9 mouse cellular contexts compared by ENCODE assay signal in the genomic region with DNA sequence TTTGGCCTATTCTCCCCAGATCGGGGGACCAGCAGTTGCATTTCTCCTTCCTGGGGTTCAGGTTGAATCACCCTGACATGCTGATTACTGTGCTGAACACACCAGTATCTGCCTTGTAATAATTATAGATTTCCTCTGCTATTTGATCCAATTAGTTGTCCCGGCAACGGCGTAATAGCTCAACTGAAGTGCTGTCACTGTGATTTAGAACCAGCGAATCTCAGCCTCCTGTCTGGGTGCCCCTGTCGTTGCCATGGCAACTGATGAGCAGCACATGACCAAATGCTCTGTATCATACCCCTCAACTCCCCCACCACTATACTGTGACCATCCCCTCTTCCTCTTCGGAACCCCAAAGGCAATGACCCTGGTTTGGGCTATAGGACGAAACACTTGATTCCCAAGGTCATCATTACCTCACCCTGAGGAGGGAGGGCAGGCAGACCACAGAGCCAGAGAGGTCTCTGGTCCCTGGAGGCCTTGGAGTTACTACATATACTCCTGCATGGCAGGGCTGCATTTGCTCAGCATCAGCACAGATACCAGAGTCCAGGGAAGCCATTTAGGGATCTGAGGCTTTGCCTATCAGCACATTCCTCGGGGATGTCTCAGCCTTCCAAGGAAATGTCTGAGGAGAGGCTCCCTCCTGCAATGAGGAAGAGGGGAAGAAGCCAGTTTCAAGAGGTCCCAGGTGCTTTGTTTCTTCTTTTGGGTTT. TPM values are rescaled to one million over a fixed set of nuclear protein-coding genes. Genes with fewer than 3 reads are reported as not detected.
A peak's percentile ranks its signal among the peaks of the same experiment; 100 is the strongest.
DNase-seq lines count a peak whose midpoint lies in the region; ATAC-seq and TF ChIP-seq lines count a peak whose summit lies in the region.
"Had no signal": no experiment of that assay in that cellular context is flagged by ENCODE, and none has a peak within 500 bp of the region (broad histone marks: within the 10 kb centered on the region; RNA-seq: fewer than 3 reads in every experiment).

No protein-coding gene starts in this region.

- H3K27me3 ChIP-seq in kidney, embryonic 14.5 days (ENCODE audit: control insufficient read depth, insufficient read depth, low read length), result no peaks in the 10 kb centered on the region
- no peaks in the 10 kb centered on the region for H3K27me3 ChIP-seq in hindbrain, embryonic 15.5 days
- no peaks in the 10 kb centered on the region for H3K27me3 ChIP-seq in stomach, embryonic 16.5 days (ENCODE audit: control insufficient read depth, insufficient read depth, low read length)
- H3K27me3 ChIP-seq in liver, embryonic 12.5 days (replicated peaks), result no peaks in the 10 kb centered on the region
- H3K27me3 ChIP-seq in thymus, adult 2 months (ENCODE audit: control insufficient read depth, insufficient read depth, low read length), result no peaks in the 10 kb centered on the region

- H3K36me3 ChIP-seq in kidney, embryonic 14.5 days (ENCODE audit: control insufficient read depth, insufficient read depth, low read length), result no peaks in the 10 kb centered on the region
- H3K36me3 ChIP-seq in hindbrain, embryonic 15.5 days, result no peaks in the 10 kb centered on the region
- H3K36me3 ChIP-seq in stomach, embryonic 16.5 days (ENCODE audit: control insufficient read depth, insufficient read depth, low read length), result no peaks in the 10 kb centered on the region
- no peaks in the 10 kb centered on the region for H3K36me3 ChIP-seq in liver, embryonic 12.5 days
- H3K36me3 ChIP-seq in thymus, adult 2 months (ENCODE audit: control insufficient read depth, insufficient read depth, low read length), result no peaks in the 10 kb centered on the region

- no peak for DNase-seq in kidney, postnatal 25 days
- DNase-seq in mesoderm, embryonic 11.5 days (ENCODE audit: low read depth, low spot score), result peak; percentile 92
- no peak for DNase-seq in thymus, adult 2 months
- no peak for DNase-seq in heart, postnatal 14 days

- no peaks in the 10 kb centered on the region for H3K9me3 ChIP-seq in kidney, embryonic 14.5 days (ENCODE audit: control insufficient read depth, low read length)
- no peaks in the 10 kb centered on the region for H3K9me3 ChIP-seq in hindbrain, embryonic 15.5 days
- no peaks in the 10 kb centered on the region for H3K9me3 ChIP-seq in stomach, embryonic 16.5 days (replicated peaks; ENCODE audit: control insufficient read depth, low read length)
- no peaks in the 10 kb centered on the region for H3K9me3 ChIP-seq in liver, embryonic 12.5 days (replicated peaks)

- no peak overlapping the region for H3K4me3 ChIP-seq in kidney, embryonic 14.5 days (ENCODE audit: low read length)
- no peak overlapping the region for H3K4me3 ChIP-seq in hindbrain, embryonic 15.5 days
- no peak overlapping the region for H3K4me3 ChIP-seq in stomach, embryonic 16.5 days (replicated peaks; ENCODE audit: low read length)
- H3K4me3 ChIP-seq in liver, embryonic 12.5 days, result no peak overlapping the region
- no peak overlapping the region for H3K4me3 ChIP-seq in thymus, adult 2 months (ENCODE audit: control insufficient read depth, insufficient read depth, low read length)

- intact Hi-C loops in heart, postnatal 14 days (cut with DNase I), result no loop called here

- no peak for TF ChIP-seq CTCF in thymus, adult 2 months (IDR thresholded peaks at IDR 0.05; ENCODE audit: borderline replicate concordance, control insufficient read depth, extremely low read depth, insufficient read depth, low read length, poor library complexity)

- no peak overlapping the region for H3K4me2 ChIP-seq in kidney, embryonic 14.5 days (replicated peaks; ENCODE audit: low read depth, low read length)
- H3K4me2 ChIP-seq in hindbrain, embryonic 15.5 days, result peak overlapping the region; percentile 28
- no peak overlapping the region for H3K4me2 ChIP-seq in stomach, embryonic 16.5 days (ENCODE audit: low read depth, low read length)
- no peak overlapping the region for H3K4me2 ChIP-seq in liver, embryonic 12.5 days

- 29% methylated on average over 9 of the region's 9 CpGs for WGBS in kidney, embryonic 14.5 days
- 15% methylated on average over 9 of the region's 9 CpGs for WGBS in hindbrain, embryonic 15.5 days
- 54% methylated on average over 9 of the region's 9 CpGs for WGBS in stomach, embryonic 16.5 days
- WGBS in liver, embryonic 12.5 days (ENCODE audit: insufficient replicate concordance), result 59% methylated on average over 9 of the region's 9 CpGs
- WGBS in thymus, adult 2 months, result 76% methylated on average over 9 of the region's 9 CpGs

- H3K9ac ChIP-seq in kidney, embryonic 14.5 days (ENCODE audit: low read depth, low read length), result no peak overlapping the region
- H3K9ac ChIP-seq in hindbrain, embryonic 15.5 days, result no peak overlapping the region
- no peak overlapping the region for H3K9ac ChIP-seq in stomach, embryonic 16.5 days (ENCODE audit: low read length)
- no peak overlapping the region for H3K9ac ChIP-seq in liver, embryonic 12.5 days

- no peak for TF ChIP-seq POLR2A in thymus, adult 2 months (IDR thresholded peaks at IDR 0.05; ENCODE audit: control insufficient read depth, extremely low read depth, insufficient read depth, low read length, poor library complexity)

- peaks cover 6% of the 10 kb centered on the region; the same call in 1 of the 2 replicates for H3K4me1 ChIP-seq in kidney, embryonic 14.5 days (ENCODE audit: control insufficient read depth, insufficient read depth, low read length)
- H3K4me1 ChIP-seq in hindbrain, embryonic 15.5 days (replicated peaks), result peaks cover 45% of the 10 kb centered on the region
- 0 out of 2 replicates have a peak, but pooled peaks cover 5% of the 10 kb centered on the region for H3K4me1 ChIP-seq in stomach, embryonic 16.5 days (ENCODE audit: control insufficient read depth, insufficient read depth, low read length)
- H3K4me1 ChIP-seq in liver, embryonic 12.5 days, result 0 out of 2 replicates have a peak, but pooled peaks cover 4% of the 10 kb centered on the region
- H3K4me1 ChIP-seq in thymus, adult 2 months (replicated peaks; ENCODE audit: control insufficient read depth, insufficient read depth, low read length), result no peaks in the 10 kb centered on the region

- peak; percentile 74 for ATAC-seq in kidney, embryonic 14.5 days (ENCODE audit: low FRiP score, low TSS enrichment)
- ATAC-seq in hindbrain, embryonic 15.5 days (ENCODE audit: low FRiP score, low read depth), result peak; percentile 88
- ATAC-seq in stomach, embryonic 16.5 days (ENCODE audit: insufficient read depth, low FRiP score), result 0 out of 2 replicates have a peak, but pooled peaks have one; percentile 35
- ATAC-seq in liver, embryonic 12.5 days, result no peak

- H3K27ac ChIP-seq in kidney, embryonic 14.5 days (ENCODE audit: low read depth, low read length), result no peak overlapping the region
- peak overlapping the region; percentile 90 for H3K27ac ChIP-seq in hindbrain, embryonic 15.5 days (replicated peaks)
- H3K27ac ChIP-seq in stomach, embryonic 16.5 days (ENCODE audit: low read length), result no peak overlapping the region
- no peak overlapping the region for H3K27ac ChIP-seq in liver, embryonic 12.5 days
- no peak overlapping the region for H3K27ac ChIP-seq in thymus, adult 2 months (ENCODE audit: control insufficient read depth, insufficient read depth, low read length)
- H3K27ac ChIP-seq: macrophage had no signal

RNA-seq across cellular contexts. Expression of gene Abat, which starts 26.1 kb away (rescaled TPM):
- polyA plus RNA-seq in kidney, embryonic 14.5 days (2014; fragmentation: Nextera tagmentation; extraction: Ambion mirVana), result 15.8 and 27.2 TPM in 2 replicates
- 82.8 and 85.6 TPM in 2 replicates for polyA plus RNA-seq in hindbrain, embryonic 15.5 days (2015; fragmentation: Nextera tagmentation; extraction: Ambion mirVana)
- 24.5 and 29.8 TPM in 2 replicates for polyA plus RNA-seq in stomach, embryonic 16.5 days (2015; fragmentation: Nextera tagmentation; extraction: Ambion mirVana)
- polyA plus RNA-seq in liver, embryonic 12.5 days (2016; fragmentation: Nextera tagmentation; extraction: Ambion mirVana), result 19.6 and 20.1 TPM in 2 replicates
- polyA plus RNA-seq in thymus, adult 2 months (2012; rRNA removed), result 7.3 and 9.5 TPM in 2 replicates
- 1 to 10 TPM; 5.7 to 6.6 TPM for total RNA-seq in heart, postnatal 14 days (2021)
- polyA plus RNA-seq: macrophage had no signal
